Mouse (Mus musculus) intestine, embryonic 15.5 days (tissue): Measurements from ENCODE around the gene Isl1. TPM values are rescaled to one million over a fixed set of nuclear protein-coding genes. Genes with fewer than 3 reads are reported as not detected.

Experiments
- ATAC-seq: fragments of 200-750 bp; cut with Nextera tagmentation; 2 replicates; pipeline ENCODE4 v1.8.0; 2017; ENCODE audit warnings: moderate TSS enrichment, moderate library complexity
- H3K27ac ChIP-seq: fragments of 300-500 bp; sonication (generic); 2 replicates; pipeline ENCODE4 v1.5.1; 2015; ENCODE audit warnings: mild to moderate bottlenecking, inconsistent platforms
- H3K27me3 ChIP-seq: fragments of 300-500 bp; sonication (generic); replicated peaks from 2 replicates; pipeline ENCODE4 v1.6.1; 2015; ENCODE audit warnings: inconsistent platforms
- H3K36me3 ChIP-seq: fragments of 300-500 bp; sonication (generic); 2 replicates; pipeline ENCODE4 v1.6.1; 2015; ENCODE audit warnings: inconsistent platforms
- H3K4me1 ChIP-seq: fragments of 300-500 bp; sonication (generic); replicated peaks from 2 replicates; pipeline ENCODE4 v1.6.1; 2015; ENCODE audit warnings: inconsistent platforms
- H3K4me2 ChIP-seq: fragments of 300-500 bp; sonication (generic); replicated peaks from 2 replicates; pipeline ENCODE4 v1.6.1; 2015; ENCODE audit warnings: mild to moderate bottlenecking, inconsistent platforms
- H3K4me3 ChIP-seq: fragments of 300-500 bp; sonication (generic); replicated peaks from 2 replicates; pipeline ENCODE4 v1.5.1; 2015; ENCODE audit warnings: inconsistent platforms
- H3K9ac ChIP-seq: fragments of 300-500 bp; sonication (generic); 2 replicates; pipeline ENCODE4 v1.6.1; 2015; ENCODE audit warnings: inconsistent platforms
- H3K9me3 ChIP-seq: fragments of 300-500 bp; sonication (generic); 2 replicates; pipeline ENCODE4 v1.6.1; 2016; ENCODE audit warnings: inconsistent platforms
- WGBS: fragments of 180-500 bp; shearing (Covaris S2); methylation state at CpG from one replicate; pipeline ENCODE4 v1.1.7; 2015; 5-methylcytosine and 5-hydroxymethylcytosine counted together
- polyA plus RNA-seq: library from polyadenylated mRNA; unstranded; fragments of >200 nt; fragmentation: Nextera tagmentation; extraction: Ambion mirVana; gene quantifications from 2 replicates; pipeline ENCODE4 v1.2.1, GENCODE M21; 2015

Gene Isl1
- polyA plus RNA-seq, 1 experiment from 2014 or later, result 11.2 TPM

DNA sequence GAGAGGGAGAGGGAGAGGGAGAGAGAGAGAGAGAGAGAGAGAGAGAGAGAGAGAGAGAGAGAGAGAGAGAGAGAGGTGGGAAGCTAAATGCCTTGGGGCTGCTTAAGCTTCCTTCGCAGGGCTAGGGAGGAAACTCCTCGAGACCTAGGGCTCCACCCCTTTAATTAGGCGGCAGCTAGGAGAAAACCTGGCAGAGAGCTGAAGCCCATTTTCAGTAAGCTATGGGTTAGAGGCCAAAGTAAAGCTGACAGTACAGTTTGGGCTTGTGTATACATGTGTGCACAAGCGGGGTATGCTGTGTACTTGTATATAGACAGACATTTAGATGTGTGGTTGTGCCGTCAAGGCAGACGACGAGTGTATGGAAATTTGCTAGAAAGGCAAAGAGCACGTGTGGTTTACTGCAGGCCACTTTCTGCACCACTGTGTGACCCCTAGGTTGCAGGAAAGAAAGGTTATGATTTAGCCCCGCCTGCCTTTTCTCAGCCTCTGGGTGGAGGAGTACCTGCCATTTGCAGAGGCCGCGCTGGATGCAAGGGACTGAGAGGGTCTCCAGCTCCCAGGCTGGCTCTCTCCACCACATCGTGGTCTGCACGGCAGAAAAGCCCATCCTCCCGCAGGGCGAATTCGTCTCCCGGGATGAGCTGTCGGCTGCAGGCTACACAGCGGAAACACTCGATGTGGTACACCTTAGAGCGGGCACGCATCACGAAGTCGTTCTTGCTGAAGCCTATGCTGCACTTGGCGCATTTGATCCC is 4.6 kb downstream of the Isl1 start:
- H3K27ac ChIP-seq, result no peak overlapping the region
- H3K4me2 ChIP-seq, result no peak overlapping the region
- no peaks in the 10 kb centered on the region for H3K9me3 ChIP-seq
- H3K27me3 ChIP-seq, result peaks cover 77% of the 10 kb centered on the region
- ATAC-seq, result no peak
- H3K4me3 ChIP-seq, result no peak overlapping the region
- WGBS, result 6% methylated on average over 25 of the region's 25 CpGs
- no peak overlapping the region for H3K9ac ChIP-seq
- peaks cover 3% of the 10 kb centered on the region for H3K4me1 ChIP-seq
- no peaks in the 10 kb centered on the region for H3K36me3 ChIP-seq

DNA sequence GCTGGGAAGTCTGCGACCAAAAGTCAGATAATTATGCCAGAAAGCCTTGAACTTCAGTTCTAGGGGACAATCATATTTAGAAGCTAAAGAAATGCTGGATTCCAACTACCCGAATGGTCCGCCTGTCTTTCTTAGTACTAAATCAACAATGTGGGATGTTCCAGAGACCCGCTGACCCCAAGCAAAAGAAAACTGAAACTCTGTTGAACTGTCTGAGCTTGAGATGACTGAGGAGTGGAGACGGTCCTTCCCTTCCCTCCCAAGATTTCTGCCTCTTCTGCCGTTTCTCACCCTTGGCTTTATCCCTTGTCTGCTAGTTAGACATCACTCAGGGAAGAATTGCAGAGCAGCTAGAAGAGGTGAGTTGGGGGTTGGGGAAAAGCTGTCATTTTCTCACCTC is 5.7 kb downstream of the Isl1 start:
- Histone ChIP-seq H3K4me3 (no peak overlapping the region), H3K36me3 (no peaks in the 10 kb centered on the region), H3K27ac (no peak overlapping the region), H3K9me3 (no peaks in the 10 kb centered on the region), H3K4me1 (no peaks in the 10 kb centered on the region), H3K9ac (no peak overlapping the region), H3K4me2 (no peak overlapping the region), H3K27me3 (peaks cover 75% of the 10 kb centered on the region)
- 12% methylated on average over 6 of the region's 6 CpGs for WGBS
- ATAC-seq, result no peak

DNA sequence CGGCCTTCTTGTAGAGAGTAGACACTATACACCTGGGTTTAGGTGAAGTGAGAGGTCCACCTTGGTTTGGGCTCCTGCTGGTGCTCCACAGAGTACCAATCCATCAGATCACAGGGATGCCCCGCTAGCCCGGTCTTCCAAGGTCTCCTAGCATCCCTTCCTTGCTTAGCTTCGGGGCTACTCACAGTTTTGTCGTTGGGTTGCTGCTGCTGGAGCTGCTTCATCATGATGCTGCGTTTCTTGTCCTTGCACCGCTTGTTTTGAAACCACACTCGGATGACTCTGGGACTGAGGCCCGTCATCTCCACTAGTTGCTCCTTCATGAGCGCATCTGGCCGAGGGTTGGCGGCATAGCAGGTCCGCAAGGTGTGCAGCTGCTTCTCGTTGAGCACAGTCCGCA is 6.6 kb downstream of the Isl1 start:
- ATAC-seq, result no peak
- H3K9ac ChIP-seq, result no peak overlapping the region
- H3K27me3 ChIP-seq, result peaks cover 76% of the 10 kb centered on the region
- no peak overlapping the region for H3K4me2 ChIP-seq
- no peak overlapping the region for H3K4me3 ChIP-seq
- H3K36me3 ChIP-seq, result no peaks in the 10 kb centered on the region
- no peaks in the 10 kb centered on the region for H3K9me3 ChIP-seq
- WGBS, result 32% methylated on average over 15 of the region's 15 CpGs
- no peaks in the 10 kb centered on the region for H3K4me1 ChIP-seq
- no peak overlapping the region for H3K27ac ChIP-seq

DNA sequence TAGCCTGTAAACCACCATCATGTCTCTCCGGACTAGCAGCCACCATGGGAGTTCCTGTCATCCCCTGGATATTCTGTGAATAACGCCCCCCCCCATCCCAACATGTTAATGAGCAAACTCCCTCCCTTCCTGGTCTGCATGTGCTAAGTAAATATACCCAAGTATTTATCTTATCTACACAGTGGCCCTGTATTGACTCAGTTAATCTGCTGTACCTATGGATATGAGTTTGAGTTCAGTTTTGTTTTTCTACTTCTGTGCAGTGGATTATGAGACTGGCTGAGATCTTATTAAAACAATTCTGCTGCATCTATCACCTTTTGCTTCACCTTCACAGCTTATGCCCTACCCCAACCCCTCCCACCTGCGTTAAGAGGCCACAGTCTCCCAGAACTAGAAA is 7.8 kb downstream of the Isl1 start:
- no peak overlapping the region for H3K4me2 ChIP-seq
- H3K36me3 ChIP-seq, result no peaks in the 10 kb centered on the region
- no peaks in the 10 kb centered on the region for H3K4me1 ChIP-seq
- H3K9me3 ChIP-seq, result no peaks in the 10 kb centered on the region
- no peak overlapping the region for H3K27ac ChIP-seq
- H3K9ac ChIP-seq, result no peak overlapping the region
- peaks cover 79% of the 10 kb centered on the region for H3K27me3 ChIP-seq
- 36% methylated on average over 3 of the region's 3 CpGs for WGBS
- ATAC-seq, result peak; percentile 57
- H3K4me3 ChIP-seq, result no peak overlapping the region

DNA sequence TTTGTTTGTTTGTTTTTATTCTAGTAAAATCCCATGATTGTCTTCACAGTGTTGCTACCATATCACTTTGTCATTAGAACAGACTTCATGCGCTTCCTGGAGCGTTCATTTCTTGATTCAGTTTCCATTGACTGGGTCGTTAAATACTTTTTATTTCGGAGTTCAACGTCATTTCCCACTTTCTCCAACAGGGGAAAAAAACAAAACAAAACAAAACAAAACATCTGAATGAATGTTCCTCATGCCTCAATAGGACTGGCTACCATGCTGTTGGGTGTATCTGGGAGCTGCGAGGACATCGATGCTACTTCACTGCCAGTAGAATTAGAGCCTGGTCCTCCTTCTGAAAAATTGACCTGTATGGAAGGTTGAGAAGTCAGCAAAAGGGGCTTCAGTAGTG is 10.2 kb downstream of the Isl1 start:
- no peaks in the 10 kb centered on the region for H3K9me3 ChIP-seq
- no peak overlapping the region for H3K4me3 ChIP-seq
- no peaks in the 10 kb centered on the region for H3K36me3 ChIP-seq
- WGBS, result 45% methylated on average over 7 of the region's 7 CpGs
- no peak overlapping the region for H3K4me2 ChIP-seq
- ATAC-seq, result no peak
- no peaks in the 10 kb centered on the region for H3K4me1 ChIP-seq
- peaks cover 71% of the 10 kb centered on the region for H3K27me3 ChIP-seq
- no peak overlapping the region for H3K9ac ChIP-seq
- no peak overlapping the region for H3K27ac ChIP-seq

DNA sequence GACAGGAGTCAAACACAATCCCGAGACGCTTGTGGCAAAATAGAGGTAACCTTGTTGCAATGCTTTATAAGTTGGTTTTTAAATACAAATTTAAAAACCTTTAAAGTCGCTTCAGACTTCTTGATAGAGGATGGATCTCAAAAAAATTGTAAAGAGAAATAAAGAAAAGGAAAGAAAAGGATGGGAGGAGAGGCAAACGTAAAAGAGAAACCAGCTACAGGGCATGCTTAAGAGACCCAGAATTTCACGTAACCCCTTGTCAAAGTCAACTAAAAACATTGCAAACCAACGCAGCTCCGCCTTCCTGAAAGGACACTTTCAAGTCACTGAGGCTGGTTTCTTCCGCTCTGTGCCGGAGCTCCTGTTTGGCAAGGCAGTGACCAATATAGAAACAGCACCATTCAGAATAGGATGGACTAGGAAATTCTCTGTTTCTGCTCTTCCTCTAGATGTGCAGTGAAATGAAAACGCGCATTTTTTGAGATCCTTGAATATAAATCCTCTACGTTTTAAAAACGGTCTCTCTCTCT is 10.8 kb downstream of the Isl1 start:
- no peak overlapping the region for H3K4me3 ChIP-seq
- no peak overlapping the region for H3K27ac ChIP-seq
- H3K9ac ChIP-seq, result no peak overlapping the region
- H3K27me3 ChIP-seq, result peaks cover 70% of the 10 kb centered on the region
- H3K4me1 ChIP-seq, result 0 out of 2 replicates have a peak, but pooled peaks cover 4% of the 10 kb centered on the region
- H3K9me3 ChIP-seq, result no peaks in the 10 kb centered on the region
- no peaks in the 10 kb centered on the region for H3K36me3 ChIP-seq
- 33% methylated on average over 13 of the region's 13 CpGs for WGBS
- no peak overlapping the region for H3K4me2 ChIP-seq
- no peak for ATAC-seq

DNA sequence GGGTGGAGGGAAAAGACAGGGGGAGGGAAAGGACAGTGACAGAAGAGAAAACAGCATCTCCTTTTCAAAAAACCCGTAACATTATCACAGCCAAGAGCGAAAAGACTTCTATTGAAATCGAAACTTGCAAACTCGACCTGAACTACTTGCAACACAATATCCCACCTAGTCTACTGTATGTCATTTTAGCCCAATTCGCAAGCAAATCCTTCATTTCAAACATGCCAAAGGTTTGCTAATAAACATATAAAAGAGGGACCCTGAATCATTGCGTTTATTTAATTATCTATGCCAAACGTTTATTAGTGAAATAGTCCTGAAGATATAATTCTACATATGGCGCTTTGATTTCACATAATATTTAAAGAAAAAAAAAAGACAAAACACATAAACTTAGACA is 11.5 kb downstream of the Isl1 start:
- ATAC-seq, result no peak
- Histone ChIP-seq H3K4me3 (no peak overlapping the region), H3K27ac (no peak overlapping the region), H3K4me1 (0 out of 2 replicates have a peak, but pooled peaks cover 4% of the 10 kb centered on the region), H3K9ac (no peak overlapping the region), H3K36me3 (no peaks in the 10 kb centered on the region), H3K9me3 (no peaks in the 10 kb centered on the region), H3K4me2 (peak overlapping the region; percentile 42), H3K27me3 (peaks cover 70% of the 10 kb centered on the region)
- WGBS, result 14% methylated on average over 8 of the region's 8 CpGs

DNA sequence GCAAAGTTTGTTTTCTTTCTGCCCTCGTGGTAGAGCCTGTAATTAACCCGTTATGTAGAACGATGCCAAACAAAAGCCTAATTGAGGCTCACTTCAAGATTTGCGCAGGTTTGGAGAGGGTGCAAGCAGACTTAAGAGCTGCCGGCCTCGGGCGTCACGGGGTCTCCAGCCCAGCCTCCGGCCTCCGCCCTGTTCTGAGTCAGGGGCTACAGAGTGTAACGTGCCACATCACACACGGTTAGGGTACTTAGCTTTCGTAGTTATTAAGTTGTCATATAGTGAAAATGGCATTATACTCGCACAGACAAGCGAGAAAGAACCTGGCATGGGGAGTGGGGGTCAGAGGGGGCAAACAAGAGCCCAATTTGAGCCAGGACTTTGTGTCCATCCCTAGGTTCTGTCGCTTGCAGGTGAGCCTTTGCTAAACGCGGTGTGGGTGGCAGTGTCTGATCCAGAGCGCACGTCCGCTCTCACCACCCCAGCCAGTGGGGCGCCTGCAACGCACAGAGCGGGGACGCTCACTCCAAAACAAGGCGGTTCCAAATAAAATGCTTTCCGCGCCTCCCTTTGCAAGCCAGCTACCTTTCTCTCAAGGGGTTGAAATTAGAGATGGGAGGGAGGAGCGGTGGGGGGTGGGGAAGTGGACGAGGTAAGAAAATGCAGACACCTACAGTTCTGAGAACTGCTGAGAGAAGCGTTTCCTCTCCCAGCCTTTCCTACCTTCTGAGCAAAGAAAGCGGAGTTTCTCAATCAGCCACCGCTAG is 12.3 kb downstream of the Isl1 start:
- Histone ChIP-seq H3K9ac (no peak overlapping the region), H3K4me1 (0 out of 2 replicates have a peak, but pooled peaks cover 4% of the 10 kb centered on the region), H3K4me2 (peak overlapping the region; percentile 42), H3K4me3 (no peak overlapping the region), H3K27ac (no peak overlapping the region), H3K36me3 (no peaks in the 10 kb centered on the region), H3K27me3 (peaks cover 62% of the 10 kb centered on the region), H3K9me3 (no peaks in the 10 kb centered on the region)
- peak; percentile 20; the same call in 1 of the 2 replicates for ATAC-seq
- WGBS, result 3% methylated on average over 33 of the region's 33 CpGs

DNA sequence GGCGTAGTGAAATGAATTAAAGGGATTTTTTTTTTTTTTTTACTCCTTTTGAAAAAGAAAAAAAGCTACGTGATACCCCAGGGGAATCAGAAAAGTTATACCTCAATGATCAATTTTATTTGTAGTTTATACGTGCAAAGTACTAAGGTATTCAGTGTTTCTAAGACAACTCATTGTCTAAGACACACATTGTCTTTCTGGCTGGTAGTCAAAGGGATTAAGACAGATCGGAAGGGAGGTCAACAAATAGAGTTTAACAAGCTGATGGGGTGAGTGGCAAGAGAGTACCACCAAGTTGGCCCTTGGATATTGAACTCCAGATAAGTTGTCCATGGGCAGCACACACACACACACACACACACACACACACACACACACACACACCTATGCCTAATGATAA is 14.1 kb downstream of the Isl1 start:
- H3K36me3 ChIP-seq, result no peaks in the 10 kb centered on the region
- H3K9me3 ChIP-seq, result no peaks in the 10 kb centered on the region
- 0 out of 2 replicates have a peak, but pooled peaks cover 4% of the 10 kb centered on the region for H3K4me1 ChIP-seq
- WGBS, result 38% methylated on average over 4 of the region's 4 CpGs
- H3K9ac ChIP-seq, result no peak overlapping the region
- no peak for ATAC-seq
- H3K4me2 ChIP-seq, result no peak overlapping the region
- H3K27ac ChIP-seq, result no peak overlapping the region
- H3K27me3 ChIP-seq, result peaks cover 51% of the 10 kb centered on the region
- H3K4me3 ChIP-seq, result no peak overlapping the region

DNA sequence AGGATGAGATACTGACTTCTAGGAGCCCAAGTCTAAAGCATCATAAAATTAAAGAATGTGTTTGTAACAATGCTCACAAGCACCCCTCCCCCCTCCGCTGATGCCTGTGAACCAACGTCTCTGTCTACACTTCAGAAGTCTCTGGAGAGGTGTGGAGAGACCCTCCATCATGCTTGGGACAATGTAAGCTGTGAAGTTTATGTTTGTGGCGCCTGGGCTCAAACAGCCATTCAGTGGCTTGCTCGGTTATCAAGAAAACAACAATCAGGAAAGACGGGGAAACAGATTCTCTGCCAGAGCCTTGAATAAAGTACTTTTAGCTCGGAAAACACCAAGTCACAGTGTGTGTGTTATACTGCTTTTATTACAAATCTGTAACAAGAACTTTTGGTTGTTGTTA is 14.8 kb downstream of the Isl1 start:
- ATAC-seq, result no peak

DNA sequence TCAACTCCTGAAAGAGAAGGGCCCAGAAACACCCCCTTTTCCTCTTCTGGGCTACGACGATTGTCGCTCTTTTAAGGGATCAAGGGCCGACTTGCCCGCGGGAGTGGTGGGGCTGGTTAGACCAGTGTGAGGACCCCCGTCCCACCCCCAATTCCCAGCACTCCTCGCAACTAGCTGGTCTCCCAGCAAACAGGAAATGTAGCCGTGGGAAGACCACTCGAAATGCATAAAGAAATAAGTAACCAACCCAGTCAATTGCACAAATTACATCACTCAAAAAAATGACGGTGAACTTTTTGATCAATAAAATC is 15.4 kb downstream of the Isl1 start:
- Histone ChIP-seq H3K27ac (no peak overlapping the region), H3K4me3 (0 out of 2 replicates have a peak overlapping the region, but pooled peaks have one; percentile 4), H3K9ac (no peak overlapping the region), H3K36me3 (no peaks in the 10 kb centered on the region), H3K27me3 (peaks cover 39% of the 10 kb centered on the region), H3K4me1 (0 out of 2 replicates have a peak, but pooled peaks cover 4% of the 10 kb centered on the region), H3K4me2 (peak overlapping the region; percentile 36), H3K9me3 (no peaks in the 10 kb centered on the region)
- 2% methylated on average over 11 of the region's 11 CpGs for WGBS
- ATAC-seq, result 0 out of 2 replicates have a peak, but pooled peaks have one; percentile 12

More for the DNA sequence above, 14.8 kb downstream of the Isl1 start:
- Histone ChIP-seq H3K4me1 (0 out of 2 replicates have a peak, but pooled peaks cover 4% of the 10 kb centered on the region), H3K9me3 (no peaks in the 10 kb centered on the region), H3K4me2 (no peak overlapping the region), H3K4me3 (no peak overlapping the region), H3K27ac (no peak overlapping the region), H3K36me3 (no peaks in the 10 kb centered on the region), H3K9ac (no peak overlapping the region), H3K27me3 (peaks cover 44% of the 10 kb centered on the region)
- WGBS, result 21% methylated on average over 6 of the region's 6 CpGs

DNA sequence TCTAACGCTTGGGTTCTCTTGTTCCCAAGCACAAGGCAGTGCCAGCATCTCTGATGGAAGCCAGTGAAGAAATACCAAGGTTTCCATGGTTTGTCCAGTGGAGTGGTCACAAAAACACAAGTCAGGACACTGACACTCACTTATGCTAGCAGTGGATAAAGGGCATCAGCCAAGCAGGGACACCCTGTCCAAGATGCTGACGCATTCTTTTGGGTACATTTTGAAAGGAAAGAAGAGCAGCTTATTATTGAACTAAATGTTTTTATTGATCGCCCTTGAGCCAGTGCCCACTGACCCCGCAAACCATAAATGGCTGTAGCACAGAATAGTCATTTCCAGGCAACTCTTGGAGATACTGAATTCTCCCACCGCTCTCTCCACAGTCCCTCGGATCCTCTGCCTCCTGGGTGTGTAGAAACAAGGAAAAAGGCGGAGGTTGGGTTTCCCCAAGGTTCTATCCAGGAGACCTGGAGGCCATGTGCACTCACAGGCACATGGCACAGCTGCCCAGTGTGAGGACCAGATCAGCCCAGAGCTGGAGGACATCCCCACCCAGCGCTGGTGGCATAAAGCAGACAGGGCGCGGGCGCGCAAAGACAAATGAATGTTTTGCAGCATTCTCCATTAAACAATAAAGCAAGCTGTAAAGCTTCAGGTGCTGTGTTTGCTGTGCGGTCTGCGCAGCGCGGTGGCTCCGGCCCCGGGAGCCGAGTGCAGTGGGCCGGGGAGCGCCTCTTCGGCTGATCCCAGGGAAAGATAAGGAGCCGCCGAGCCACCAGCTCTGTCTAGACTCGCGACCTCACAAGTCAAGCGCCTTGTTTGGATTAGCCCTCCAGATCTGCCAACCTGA is 16.0 kb downstream of the Isl1 start:
- H3K4me3 ChIP-seq, result 0 out of 2 replicates have a peak overlapping the region, but pooled peaks have one; percentile 4
- 9% methylated on average over 27 of the region's 27 CpGs for WGBS
- 0 out of 2 replicates have a peak, but pooled peaks cover 4% of the 10 kb centered on the region for H3K4me1 ChIP-seq
- H3K36me3 ChIP-seq, result no peaks in the 10 kb centered on the region
- peaks cover 36% of the 10 kb centered on the region for H3K27me3 ChIP-seq
- H3K27ac ChIP-seq, result no peak overlapping the region
- H3K9me3 ChIP-seq, result no peaks in the 10 kb centered on the region
- peak overlapping the region; percentile 36 for H3K4me2 ChIP-seq
- H3K9ac ChIP-seq, result no peak overlapping the region
- ATAC-seq, result peak; percentile 69
